21 mouse cellular contexts compared by ENCODE assay signal in the genomic region with DNA sequence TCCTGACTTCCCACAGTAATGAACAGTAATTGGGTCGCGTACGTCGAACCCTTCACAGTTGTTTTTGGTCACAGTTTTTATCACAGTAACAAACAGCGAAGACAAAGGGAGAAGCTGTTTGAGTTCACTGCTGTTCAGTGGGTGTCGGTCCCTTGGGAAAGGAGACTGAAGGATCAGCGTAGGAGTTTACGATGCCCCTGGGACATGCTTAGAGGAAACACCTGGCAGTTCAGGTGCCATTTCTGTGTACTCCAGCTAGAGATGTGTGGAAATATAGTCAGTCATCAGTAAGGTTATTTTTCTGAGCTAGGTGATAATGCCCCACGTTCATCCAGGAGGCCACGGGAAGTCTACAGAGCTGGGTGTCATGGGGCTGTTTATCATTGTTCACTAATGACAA.
DNase-seq lines count a peak whose midpoint lies in the region; ATAC-seq and TF ChIP-seq lines count a peak whose summit lies in the region.
"Had no signal": no experiment of that assay in that cellular context is flagged by ENCODE, and none has a peak within 500 bp of the region (broad histone marks: within the 10 kb centered on the region; RNA-seq: fewer than 3 reads in every experiment).

No protein-coding gene starts in this region.

- no peak for TF ChIP-seq POLR2A in thymus, adult 2 months (IDR thresholded peaks at IDR 0.05; ENCODE audit: control insufficient read depth, extremely low read depth, insufficient read depth, low read length, poor library complexity)

- peaks cover 61% of the 10 kb centered on the region for H3K27me3 ChIP-seq in forebrain, embryonic 10.5 days (ENCODE audit: poor library complexity, severe bottlenecking)
- no peaks in the 10 kb centered on the region for H3K27me3 ChIP-seq in forebrain, embryonic 14.5 days (replicated peaks; ENCODE audit: control insufficient read depth, insufficient read depth, low read length)
- H3K27me3 ChIP-seq in thymus, adult 2 months (ENCODE audit: control insufficient read depth, insufficient read depth, low read length) = no peaks in the 10 kb centered on the region
- peaks cover 26% of the 10 kb centered on the region for H3K27me3 ChIP-seq in midbrain, embryonic 13.5 days
- H3K27me3 ChIP-seq: embryonic facial prominence, embryonic 12.5 days; forebrain, embryonic 15.5 days had no signal

- H3K36me3 ChIP-seq in forebrain, embryonic 10.5 days (replicated peaks) = no peaks in the 10 kb centered on the region
- H3K36me3 ChIP-seq in forebrain, embryonic 14.5 days (ENCODE audit: control insufficient read depth, insufficient read depth, low read length) = no peaks in the 10 kb centered on the region
- no peaks in the 10 kb centered on the region for H3K36me3 ChIP-seq in thymus, adult 2 months (ENCODE audit: control insufficient read depth, insufficient read depth, low read length)
- no peaks in the 10 kb centered on the region for H3K36me3 ChIP-seq in midbrain, embryonic 13.5 days
- H3K36me3 ChIP-seq: embryonic facial prominence, embryonic 12.5 days; forebrain, embryonic 15.5 days; G1E; heart, embryonic 10.5 days; heart, embryonic 15.5 days; hindbrain, embryonic 10.5 days had no signal

- no peak overlapping the region for H3K4me3 ChIP-seq in forebrain, embryonic 10.5 days
- no peak overlapping the region for H3K4me3 ChIP-seq in forebrain, embryonic 14.5 days (ENCODE audit: low read depth, low read length)
- H3K4me3 ChIP-seq in thymus, adult 2 months (ENCODE audit: control insufficient read depth, insufficient read depth, low read length) = no peak overlapping the region
- no peak overlapping the region for H3K4me3 ChIP-seq in midbrain, embryonic 13.5 days (replicated peaks)
- H3K4me3 ChIP-seq: embryonic facial prominence, embryonic 12.5 days; forebrain, embryonic 15.5 days; heart, embryonic 10.5 days; heart, embryonic 15.5 days; hindbrain, embryonic 10.5 days had no signal

- H3K4me2 ChIP-seq in forebrain, embryonic 14.5 days (ENCODE audit: low read length) = no peak overlapping the region
- H3K4me2 ChIP-seq in midbrain, embryonic 13.5 days (replicated peaks) = no peak overlapping the region
- H3K4me2 ChIP-seq: embryonic facial prominence, embryonic 12.5 days; forebrain, embryonic 15.5 days; heart, embryonic 15.5 days; hindbrain, embryonic 14.5 days had no signal

- no peaks in the 10 kb centered on the region for H3K9me3 ChIP-seq in forebrain, embryonic 10.5 days
- no peaks in the 10 kb centered on the region for H3K9me3 ChIP-seq in forebrain, embryonic 14.5 days (replicated peaks; ENCODE audit: control insufficient read depth, low read length)
- H3K9me3 ChIP-seq in midbrain, embryonic 13.5 days = no peaks in the 10 kb centered on the region
- H3K9me3 ChIP-seq: embryonic facial prominence, embryonic 12.5 days; forebrain, embryonic 15.5 days; G1E; heart, embryonic 10.5 days; heart, embryonic 15.5 days; hindbrain, embryonic 10.5 days had no signal

- TF ChIP-seq CTCF in thymus, adult 2 months (IDR thresholded peaks at IDR 0.05; ENCODE audit: borderline replicate concordance, control insufficient read depth, extremely low read depth, insufficient read depth, low read length, poor library complexity) = no peak

- peak overlapping the region; percentile 48 for H3K27ac ChIP-seq in forebrain, embryonic 10.5 days
- H3K27ac ChIP-seq in forebrain, embryonic 14.5 days (ENCODE audit: low read depth, low read length) = no peak overlapping the region
- peak overlapping the region; percentile 8; the same call in 1 of the 2 replicates for H3K27ac ChIP-seq in thymus, adult 2 months (ENCODE audit: control insufficient read depth, insufficient read depth, low read length)
- H3K27ac ChIP-seq in midbrain, embryonic 13.5 days = no peak overlapping the region
- H3K27ac ChIP-seq: embryonic facial prominence, embryonic 12.5 days; forebrain, embryonic 15.5 days; heart, embryonic 10.5 days; heart, embryonic 15.5 days; hindbrain, embryonic 10.5 days; hindbrain, embryonic 14.5 days had no signal

- WGBS in forebrain, embryonic 10.5 days = 64% methylated on average over 10 of the region's 10 CpGs
- 49% methylated on average over 10 of the region's 10 CpGs for WGBS in forebrain, embryonic 14.5 days
- WGBS in thymus, adult 2 months = 89% methylated on average over 10 of the region's 10 CpGs
- WGBS in midbrain, embryonic 13.5 days = 69% methylated on average over 10 of the region's 10 CpGs

- H3K9ac ChIP-seq in forebrain, embryonic 14.5 days (ENCODE audit: low read length) = no peak overlapping the region
- no peak overlapping the region for H3K9ac ChIP-seq in midbrain, embryonic 13.5 days (replicated peaks)
- H3K9ac ChIP-seq: embryonic facial prominence, embryonic 12.5 days; forebrain, embryonic 15.5 days; heart, embryonic 15.5 days; hindbrain, embryonic 14.5 days had no signal

- no peak for DNase-seq in forebrain, embryonic 10.5 days (ENCODE audit: extremely low spot score, low spot score)
- DNase-seq in forebrain, embryonic 14.5 days (ENCODE audit: low spot score) = no peak
- DNase-seq in thymus, adult 2 months = no peak
- no peak for DNase-seq in thymus, postnatal 10 days (ENCODE audit: low spot score in 2 of 2)
- no peak for DNase-seq in heart, postnatal 4 days
- DNase-seq: adrenal gland, adult 8-10 months; adrenal gland, postnatal 36 days; cerebellum, adult 2 months; embryo, embryonic 11 days; gastrocnemius, postnatal 36 days; heart, adult 18-20 months; heart, postnatal 14 days had no signal

- peaks cover 35% of the 10 kb centered on the region for H3K4me1 ChIP-seq in forebrain, embryonic 10.5 days
- no peaks in the 10 kb centered on the region for H3K4me1 ChIP-seq in forebrain, embryonic 14.5 days (ENCODE audit: control insufficient read depth, insufficient read depth, low read length)
- H3K4me1 ChIP-seq in thymus, adult 2 months (replicated peaks; ENCODE audit: control insufficient read depth, insufficient read depth, low read length) = peaks cover 27% of the 10 kb centered on the region
- peaks cover 4% of the 10 kb centered on the region; the same call in 1 of the 2 replicates for H3K4me1 ChIP-seq in midbrain, embryonic 13.5 days (replicated peaks)
- H3K4me1 ChIP-seq: heart, embryonic 10.5 days; heart, embryonic 15.5 days had no signal

- ATAC-seq in forebrain, embryonic 14.5 days = no peak
- ATAC-seq in neutrophil, adult 5-6 weeks (ENCODE audit: extremely low read depth, insufficient number of reproducible peaks, low FRiP score, poor library complexity, severe bottlenecking) = 0 out of 2 replicates have a peak, but pooled peaks have one; percentile 36
- ATAC-seq in midbrain, embryonic 13.5 days = no peak
- ATAC-seq: forebrain, embryonic 15.5 days had no signal

Comparison
In these comparisons a context has a peak if more than half of its experiments do, and no peak if none do; other contexts are left out.
1. H3K27ac ChIP-seq: peak in forebrain, embryonic 10.5 days (single experiment) and thymus, adult 2 months (single experiment); none in forebrain, embryonic 14.5 days (single experiment) and midbrain, embryonic 13.5 days (single experiment).